ENCODE assay signal across 8 mouse cellular contexts in genomic region chr17:68210313-68211254, GRCm38 (mm10).
DNase-seq lines count a peak whose midpoint lies in the region; ATAC-seq and TF ChIP-seq lines count a peak whose summit lies in the region.

No protein-coding gene starts in this region.

- 0 out of 2 replicates have a peak, but pooled peaks have one; percentile 2 for TF ChIP-seq CTCF in kidney, postnatal 0 days (IDR thresholded peaks at IDR 0.05; ENCODE audit: low read depth)

- intact Hi-C loops in heart, postnatal 10 days (cut with DNase I): no loop called here

- no peaks in the 10 kb centered on the region for H3K27me3 ChIP-seq in forebrain, embryonic 10.5 days (ENCODE audit: poor library complexity, severe bottlenecking)
- H3K27me3 ChIP-seq in kidney, postnatal 0 days (ENCODE audit: insufficient read depth, low read length): no peaks in the 10 kb centered on the region
- H3K27me3 ChIP-seq in stomach, embryonic 16.5 days (ENCODE audit: control insufficient read depth, insufficient read depth, low read length): no peaks in the 10 kb centered on the region

- H3K4me1 ChIP-seq in forebrain, embryonic 10.5 days: peaks cover 14% of the 10 kb centered on the region
- H3K4me1 ChIP-seq in kidney, postnatal 0 days (replicated peaks; ENCODE audit: insufficient read depth, low read length): 0 out of 2 replicates have a peak, but pooled peaks cover 3% of the 10 kb centered on the region
- H3K4me1 ChIP-seq in stomach, embryonic 16.5 days (ENCODE audit: control insufficient read depth, insufficient read depth, low read length): 0 out of 2 replicates have a peak, but pooled peaks cover 4% of the 10 kb centered on the region

- peak; percentile 71; the same call in 1 of the 2 replicates for ATAC-seq in kidney, postnatal 0 days (replicated peaks; ENCODE audit: low FRiP score, low read depth)
- no peak for ATAC-seq in stomach, embryonic 16.5 days (ENCODE audit: insufficient read depth, low FRiP score)

- H3K27ac ChIP-seq in forebrain, embryonic 10.5 days: no peak overlapping the region
- no peak overlapping the region for H3K27ac ChIP-seq in kidney, postnatal 0 days
- no peak overlapping the region for H3K27ac ChIP-seq in stomach, embryonic 16.5 days (ENCODE audit: low read length)

- H3K9ac ChIP-seq in kidney, postnatal 0 days (ENCODE audit: low read depth, low read length): no peak overlapping the region
- no peak overlapping the region; the same call in 1 of the 2 replicates for H3K9ac ChIP-seq in stomach, embryonic 16.5 days (ENCODE audit: low read length)

- no peaks in the 10 kb centered on the region for H3K9me3 ChIP-seq in forebrain, embryonic 10.5 days
- H3K9me3 ChIP-seq in kidney, postnatal 0 days (replicated peaks; ENCODE audit: low read length): no peaks in the 10 kb centered on the region
- H3K9me3 ChIP-seq in stomach, embryonic 16.5 days (replicated peaks; ENCODE audit: control insufficient read depth, low read length): no peaks in the 10 kb centered on the region

- peak overlapping the region; percentile 43 for H3K4me2 ChIP-seq in kidney, postnatal 0 days (ENCODE audit: low read length)
- H3K4me2 ChIP-seq in stomach, embryonic 16.5 days (ENCODE audit: low read depth, low read length): peak overlapping the region; percentile 42

- H3K4me3 ChIP-seq in forebrain, embryonic 10.5 days: peak overlapping the region; percentile 24; the same call in 1 of the 2 replicates
- H3K4me3 ChIP-seq in kidney, postnatal 0 days (replicated peaks; ENCODE audit: low read depth, low read length): 0 out of 2 replicates have a peak overlapping the region, but pooled peaks have one; percentile 13
- 0 out of 2 replicates have a peak overlapping the region, but pooled peaks have one; percentile 8 for H3K4me3 ChIP-seq in stomach, embryonic 16.5 days (replicated peaks; ENCODE audit: low read length)

- no peaks in the 10 kb centered on the region for H3K36me3 ChIP-seq in forebrain, embryonic 10.5 days (replicated peaks)
- no peaks in the 10 kb centered on the region for H3K36me3 ChIP-seq in kidney, postnatal 0 days (ENCODE audit: insufficient read depth, low read length)
- H3K36me3 ChIP-seq in stomach, embryonic 16.5 days (ENCODE audit: control insufficient read depth, insufficient read depth, low read length): no peaks in the 10 kb centered on the region

- DNase-seq in right cerebral cortex, postnatal 10 days (ENCODE audit: low spot score in 2 of 2): peak; percentile 33 to 42
- no peak for DNase-seq in right cerebral cortex, postnatal 14 days
- peak; percentile 37 for DNase-seq in forebrain, embryonic 10.5 days (ENCODE audit: extremely low spot score, low spot score)
- DNase-seq in heart, postnatal 10 days: peak; percentile 42 to 60
- peak; percentile 84 for DNase-seq in kidney, postnatal 0 days (ENCODE audit: low spot score)
- DNase-seq in lung, postnatal 14 days: peak; percentile 50
- no peak for DNase-seq in urinary bladder, postnatal 25 days (ENCODE audit: low spot score)

- WGBS in forebrain, embryonic 10.5 days: 38% methylated on average over 14 of the region's 14 CpGs
- 10% methylated on average over 14 of the region's 14 CpGs for WGBS in kidney, postnatal 0 days
- 14% methylated on average over 14 of the region's 14 CpGs for WGBS in stomach, embryonic 16.5 days

Comparison
In these comparisons a context has a peak if more than half of its experiments do, and no peak if none do; other contexts are left out.
1. DNase-seq: peak in right cerebral cortex, postnatal 10 days (2 of 2), forebrain, embryonic 10.5 days (single experiment), heart, postnatal 10 days (2 of 2), kidney, postnatal 0 days (single experiment) and lung, postnatal 14 days (single experiment); none in right cerebral cortex, postnatal 14 days (single experiment) and urinary bladder, postnatal 25 days (single experiment).
2. Peak in every context shown above with its lines, with median percentiles within 50 percentile points of each other: H3K4me3 ChIP-seq.